Mouse (Mus musculus): ENCODE measurements around the gene Epha7. TPM values are rescaled to one million over a fixed set of nuclear protein-coding genes. Genes with fewer than 3 reads are reported as not detected.

Epha7 gene
- polyA plus RNA-seq, 2 experiments: 21.2 to 35.9 TPM

DNA sequence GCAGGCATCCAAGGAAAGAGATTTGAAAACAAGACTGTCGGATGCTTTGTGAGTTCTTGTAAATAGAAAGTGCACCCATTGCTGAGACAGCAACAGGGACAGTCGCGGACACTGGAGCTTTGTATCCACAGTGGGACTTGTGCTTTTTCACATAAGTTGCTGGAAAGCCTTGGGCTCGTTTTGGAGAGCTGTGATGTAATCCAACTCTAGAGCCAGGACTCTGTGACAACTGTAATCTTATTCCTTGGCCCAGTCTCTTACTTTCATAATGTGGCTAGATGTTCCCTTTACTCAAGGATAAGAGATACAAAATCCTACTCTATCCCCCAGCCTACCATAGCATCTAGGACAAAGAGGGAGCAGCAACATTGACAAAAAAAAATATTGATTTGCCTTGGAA, 97.2 kb downstream of the Epha7 start:
- ATAC-seq (ENCODE audit: low FRiP score, low read depth) (no peak), DNase-seq (ENCODE audit: low spot score) (no peak)
- Histone ChIP-seq H3K36me3 (ENCODE audit: control insufficient read depth, insufficient read depth, low read length) (no peaks in the 10 kb centered on the region), H3K4me1 (ENCODE audit: control insufficient read depth, insufficient read depth, low read length) (no peaks in the 10 kb centered on the region), H3K4me3 (replicated peaks; ENCODE audit: low read length) (no peak overlapping the region), H3K27me3 (ENCODE audit: control insufficient read depth, insufficient read depth, low read length) (no peaks in the 10 kb centered on the region), H3K27ac (replicated peaks; ENCODE audit: low read depth, low read length) (no peak overlapping the region), H3K9me3 (ENCODE audit: control insufficient read depth, low read length) (no peaks in the 10 kb centered on the region), H3K9ac (ENCODE audit: low read depth, low read length, severe bottlenecking) (no peak overlapping the region), H3K4me2 (replicated peaks; ENCODE audit: low read depth, low read length, severe bottlenecking) (no peak overlapping the region)
- no peak for TF ChIP-seq POLR2A (IDR thresholded peaks at IDR 0.05; ENCODE audit: borderline replicate concordance, extremely low read depth, insufficient read depth, insufficient read length)
- 69% methylated on average over 4 of the region's 4 CpGs for WGBS

DNA sequence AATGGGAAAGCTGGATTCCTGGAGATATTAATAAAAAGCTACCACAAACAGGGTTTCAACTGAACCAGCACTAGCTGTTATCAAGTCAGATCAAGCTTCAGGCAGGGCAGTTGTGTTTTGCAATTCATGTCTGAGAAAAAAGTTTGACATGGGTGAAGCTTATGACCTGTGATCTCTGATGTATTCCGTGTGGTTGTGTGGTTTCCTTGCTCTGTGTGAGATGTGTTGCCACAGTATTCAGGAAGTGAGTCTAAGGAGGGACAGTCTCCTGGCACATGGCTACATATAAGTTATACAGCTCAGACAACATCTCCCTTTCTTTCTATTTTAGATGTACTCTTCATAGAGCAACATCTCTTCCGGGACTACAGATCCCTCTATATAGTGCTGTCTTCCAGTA, 99.1 kb downstream of the Epha7 start:
- no peak for ATAC-seq (ENCODE audit: low FRiP score, low read depth)

DNA sequence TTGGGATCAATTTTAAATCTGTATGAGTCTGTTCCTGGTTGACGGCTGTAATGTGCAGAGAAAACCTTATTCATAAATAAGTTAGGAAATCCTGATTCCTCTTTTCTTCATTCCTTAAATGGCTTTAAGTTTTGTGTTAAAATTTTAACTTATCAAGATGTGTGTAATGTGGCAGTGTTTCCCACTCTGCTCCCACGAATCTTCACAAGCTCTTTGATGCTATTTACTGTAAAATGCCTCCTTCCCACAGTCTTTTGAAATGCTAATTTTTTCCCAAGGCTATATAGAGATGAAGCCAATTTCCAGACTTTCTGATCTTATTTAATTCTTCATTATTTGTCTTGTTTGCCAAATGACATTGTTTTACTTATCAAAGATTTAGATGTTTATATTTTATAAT, 100.7 kb downstream of the Epha7 start:
- Histone ChIP-seq H3K27ac (replicated peaks; ENCODE audit: low read depth, low read length) (no peak overlapping the region), H3K9me3 (ENCODE audit: control insufficient read depth, low read length) (no peaks in the 10 kb centered on the region), H3K4me2 (replicated peaks; ENCODE audit: low read depth, low read length, severe bottlenecking) (no peak overlapping the region), H3K4me3 (replicated peaks; ENCODE audit: low read length) (no peak overlapping the region), H3K27me3 (ENCODE audit: control insufficient read depth, insufficient read depth, low read length) (no peaks in the 10 kb centered on the region), H3K9ac (ENCODE audit: low read depth, low read length, severe bottlenecking) (no peak overlapping the region), H3K36me3 (ENCODE audit: control insufficient read depth, insufficient read depth, low read length) (no peaks in the 10 kb centered on the region), H3K4me1 (ENCODE audit: control insufficient read depth, insufficient read depth, low read length) (no peaks in the 10 kb centered on the region)
- TF ChIP-seq POLR2A (IDR thresholded peaks at IDR 0.05; ENCODE audit: borderline replicate concordance, extremely low read depth, insufficient read depth, insufficient read length): no peak
- ATAC-seq (ENCODE audit: low FRiP score, low read depth) (no peak), DNase-seq (ENCODE audit: low spot score) (no peak)
- WGBS: 55% methylated on average over 2 of the region's 2 CpGs

More for the DNA sequence above, 99.1 kb downstream of the Epha7 start:
- Histone ChIP-seq H3K27ac (replicated peaks; ENCODE audit: low read depth, low read length) (no peak overlapping the region), H3K36me3 (ENCODE audit: control insufficient read depth, insufficient read depth, low read length) (no peaks in the 10 kb centered on the region), H3K4me1 (ENCODE audit: control insufficient read depth, insufficient read depth, low read length) (no peaks in the 10 kb centered on the region), H3K4me3 (replicated peaks; ENCODE audit: low read length) (no peak overlapping the region), H3K4me2 (replicated peaks; ENCODE audit: low read depth, low read length, severe bottlenecking) (no peak overlapping the region), H3K9ac (ENCODE audit: low read depth, low read length, severe bottlenecking) (no peak overlapping the region), H3K27me3 (ENCODE audit: control insufficient read depth, insufficient read depth, low read length) (no peaks in the 10 kb centered on the region), H3K9me3 (ENCODE audit: control insufficient read depth, low read length) (no peaks in the 10 kb centered on the region)
- 84% methylated on average over 2 of the region's 2 CpGs for WGBS
- no peak for DNase-seq (ENCODE audit: low spot score)
- no peak for TF ChIP-seq POLR2A (IDR thresholded peaks at IDR 0.05; ENCODE audit: borderline replicate concordance, extremely low read depth, insufficient read depth, insufficient read length)

DNA sequence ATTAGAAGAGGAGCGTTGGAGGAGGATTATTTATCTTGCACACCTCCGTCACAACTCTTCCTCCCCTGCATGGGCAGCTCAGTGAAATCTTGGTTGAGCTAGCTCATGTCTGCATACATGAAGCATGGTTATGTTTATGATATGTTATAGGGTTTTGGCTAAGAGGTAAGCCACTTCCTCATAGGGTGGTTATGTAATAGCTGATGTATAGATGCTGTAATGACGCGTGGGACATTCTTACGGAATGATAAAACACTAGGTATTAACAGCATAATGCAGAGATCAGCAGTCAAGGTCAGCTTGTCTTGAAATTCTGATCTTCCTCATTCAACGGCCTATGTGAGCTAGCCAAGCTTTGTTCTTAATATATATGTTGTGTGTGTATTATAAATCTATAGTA, 107.7 kb downstream of the Epha7 start:
- no peak overlapping the region for H3K9ac ChIP-seq (ENCODE audit: low read depth, low read length, severe bottlenecking)
- H3K27ac ChIP-seq (replicated peaks; ENCODE audit: low read depth, low read length): no peak overlapping the region
- no peaks in the 10 kb centered on the region for H3K4me1 ChIP-seq (ENCODE audit: control insufficient read depth, insufficient read depth, low read length)
- TF ChIP-seq POLR2A (IDR thresholded peaks at IDR 0.05; ENCODE audit: borderline replicate concordance, extremely low read depth, insufficient read depth, insufficient read length): no peak
- no peak overlapping the region for H3K4me2 ChIP-seq (replicated peaks; ENCODE audit: low read depth, low read length, severe bottlenecking)
- DNase-seq (ENCODE audit: low spot score) (no peak), ATAC-seq (ENCODE audit: low FRiP score, low read depth) (no peak)
- no peaks in the 10 kb centered on the region for H3K9me3 ChIP-seq (ENCODE audit: control insufficient read depth, low read length)
- no peaks in the 10 kb centered on the region for H3K27me3 ChIP-seq (ENCODE audit: control insufficient read depth, insufficient read depth, low read length)
- H3K4me3 ChIP-seq (replicated peaks; ENCODE audit: low read length): no peak overlapping the region
- H3K36me3 ChIP-seq (ENCODE audit: control insufficient read depth, insufficient read depth, low read length): no peaks in the 10 kb centered on the region
- 90% methylated on average over 6 of the region's 6 CpGs for WGBS

DNA sequence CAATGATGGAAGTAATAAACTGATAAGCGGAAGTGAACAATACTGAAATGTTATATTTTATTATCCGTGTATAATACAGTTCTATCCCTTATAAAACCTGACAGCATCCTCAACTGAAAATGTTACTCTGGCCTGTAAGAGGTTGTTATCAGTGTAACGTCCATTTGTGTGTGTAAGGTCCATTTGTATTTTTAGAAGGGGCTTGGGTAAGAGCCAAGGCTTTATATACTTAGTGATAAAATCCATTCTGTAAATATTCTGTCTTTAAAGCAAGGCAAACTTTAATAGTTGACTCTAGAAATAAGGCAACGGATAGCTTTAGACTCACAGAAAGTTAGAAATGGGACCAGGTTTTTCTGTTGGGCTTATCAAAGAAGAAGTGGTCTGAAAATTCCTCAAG, 113.1 kb downstream of the Epha7 start:
- H3K36me3 ChIP-seq (ENCODE audit: control insufficient read depth, insufficient read depth, low read length): no peaks in the 10 kb centered on the region
- no peak overlapping the region for H3K4me3 ChIP-seq (replicated peaks; ENCODE audit: low read length)
- TF ChIP-seq POLR2A (IDR thresholded peaks at IDR 0.05; ENCODE audit: borderline replicate concordance, extremely low read depth, insufficient read depth, insufficient read length): no peak
- no peak overlapping the region for H3K9ac ChIP-seq (ENCODE audit: low read depth, low read length, severe bottlenecking)
- H3K4me1 ChIP-seq (ENCODE audit: control insufficient read depth, insufficient read depth, low read length): no peaks in the 10 kb centered on the region
- ATAC-seq (ENCODE audit: low FRiP score, low read depth) (no peak), DNase-seq (ENCODE audit: low spot score) (no peak)
- no peak overlapping the region for H3K27ac ChIP-seq (replicated peaks; ENCODE audit: low read depth, low read length)
- no peaks in the 10 kb centered on the region for H3K27me3 ChIP-seq (ENCODE audit: control insufficient read depth, insufficient read depth, low read length)
- no peaks in the 10 kb centered on the region for H3K9me3 ChIP-seq (ENCODE audit: control insufficient read depth, low read length)
- WGBS: 86% methylated on average over 4 of the region's 4 CpGs
- H3K4me2 ChIP-seq (replicated peaks; ENCODE audit: low read depth, low read length, severe bottlenecking): no peak overlapping the region

DNA sequence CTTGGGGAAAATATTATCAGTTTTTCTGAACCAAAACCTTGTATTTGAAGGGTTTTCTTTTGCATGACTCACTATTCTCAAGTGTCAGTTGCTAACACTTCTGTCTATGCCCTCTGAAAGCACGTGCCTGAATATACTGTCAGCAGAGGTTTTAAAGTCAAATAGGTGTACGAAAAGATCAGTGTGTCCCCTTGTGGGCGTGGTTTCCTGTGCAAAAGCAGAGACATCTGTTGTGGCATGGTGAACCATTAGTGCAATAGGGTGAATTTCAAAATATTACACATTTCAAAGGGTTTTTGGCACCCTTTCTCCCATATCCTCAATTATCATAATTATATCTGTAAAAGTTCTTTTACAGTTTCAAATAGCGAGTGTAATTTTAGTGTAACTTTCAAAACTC, 120.5 kb downstream of the Epha7 start:
- TF ChIP-seq POLR2A (IDR thresholded peaks at IDR 0.05; ENCODE audit: borderline replicate concordance, extremely low read depth, insufficient read depth, insufficient read length): no peak
- Histone ChIP-seq H3K4me1 (ENCODE audit: control insufficient read depth, insufficient read depth, low read length) (no peaks in the 10 kb centered on the region), H3K9me3 (ENCODE audit: control insufficient read depth, low read length) (no peaks in the 10 kb centered on the region), H3K27ac (replicated peaks; ENCODE audit: low read depth, low read length) (no peak overlapping the region), H3K4me3 (replicated peaks; ENCODE audit: low read length) (no peak overlapping the region), H3K36me3 (ENCODE audit: control insufficient read depth, insufficient read depth, low read length) (no peaks in the 10 kb centered on the region; the same call in 1 of the 2 replicates), H3K9ac (ENCODE audit: low read depth, low read length, severe bottlenecking) (no peak overlapping the region), H3K27me3 (ENCODE audit: control insufficient read depth, insufficient read depth, low read length) (no peaks in the 10 kb centered on the region), H3K4me2 (replicated peaks; ENCODE audit: low read depth, low read length, severe bottlenecking) (no peak overlapping the region)
- WGBS: 74% methylated on average over 4 of the region's 4 CpGs
- no peak for DNase-seq (ENCODE audit: low spot score)
- ATAC-seq (ENCODE audit: low FRiP score, low read depth): no peak

Data from limb, embryonic 14.5 days (tissue).